Mouse (Mus musculus) erythroblast, embryonic 14.5 days (primary cell): ENCODE data around the gene Tbxa2r. TPM values are rescaled to one million over a fixed set of nuclear protein-coding genes. Genes with fewer than 3 reads are reported as not detected.

ENCODE experiments used
- H3K27me3 ChIP-seq: 2 replicates; pipeline ENCODE4 v1.6.1; 2012; ENCODE audit warnings: inconsistent platforms; ENCODE audit not compliant: control insufficient read depth
- H3K36me3 ChIP-seq: 2 replicates; pipeline ENCODE4 v1.6.1; 2012; ENCODE audit warnings: mild to moderate bottlenecking, inconsistent platforms; ENCODE audit not compliant: control insufficient read depth
- H3K4me1 ChIP-seq: 2 replicates; pipeline ENCODE4 v1.6.1; 2012; ENCODE audit warnings: inconsistent platforms; ENCODE audit not compliant: control insufficient read depth
- H3K4me3 ChIP-seq: replicated peaks from 2 replicates; pipeline ENCODE3; 2012; ENCODE audit warnings: moderate library complexity, mild to moderate bottlenecking, inconsistent platforms
- H3K9me3 ChIP-seq: 2 replicates; pipeline ENCODE4 v1.6.1; 2012; ENCODE audit warnings: low read length, inconsistent platforms, mixed read lengths; ENCODE audit not compliant: control insufficient read depth
- GATA1 ChIP-seq: IDR thresholded peaks from 2 replicates; pipeline ENCODE4 v1.6.1; 2012; ENCODE audit warnings: low read length, inconsistent platforms, mixed read lengths
- TAL1 ChIP-seq: IDR thresholded peaks from 3 replicates; pipeline ENCODE4 v1.6.1; 2012; ENCODE audit warnings: low read length, inconsistent platforms, mixed read lengths
- polyA plus RNA-seq: library from polyadenylated mRNA; stranded (reverse); fragments of >175 nt; gene quantifications from 2 replicates; pipeline ENCODE4 v1.2.3, GENCODE M21; 2012

Gene Tbxa2r
- polyA plus RNA-seq, 1 experiment = 0.04 TPM

DNA sequence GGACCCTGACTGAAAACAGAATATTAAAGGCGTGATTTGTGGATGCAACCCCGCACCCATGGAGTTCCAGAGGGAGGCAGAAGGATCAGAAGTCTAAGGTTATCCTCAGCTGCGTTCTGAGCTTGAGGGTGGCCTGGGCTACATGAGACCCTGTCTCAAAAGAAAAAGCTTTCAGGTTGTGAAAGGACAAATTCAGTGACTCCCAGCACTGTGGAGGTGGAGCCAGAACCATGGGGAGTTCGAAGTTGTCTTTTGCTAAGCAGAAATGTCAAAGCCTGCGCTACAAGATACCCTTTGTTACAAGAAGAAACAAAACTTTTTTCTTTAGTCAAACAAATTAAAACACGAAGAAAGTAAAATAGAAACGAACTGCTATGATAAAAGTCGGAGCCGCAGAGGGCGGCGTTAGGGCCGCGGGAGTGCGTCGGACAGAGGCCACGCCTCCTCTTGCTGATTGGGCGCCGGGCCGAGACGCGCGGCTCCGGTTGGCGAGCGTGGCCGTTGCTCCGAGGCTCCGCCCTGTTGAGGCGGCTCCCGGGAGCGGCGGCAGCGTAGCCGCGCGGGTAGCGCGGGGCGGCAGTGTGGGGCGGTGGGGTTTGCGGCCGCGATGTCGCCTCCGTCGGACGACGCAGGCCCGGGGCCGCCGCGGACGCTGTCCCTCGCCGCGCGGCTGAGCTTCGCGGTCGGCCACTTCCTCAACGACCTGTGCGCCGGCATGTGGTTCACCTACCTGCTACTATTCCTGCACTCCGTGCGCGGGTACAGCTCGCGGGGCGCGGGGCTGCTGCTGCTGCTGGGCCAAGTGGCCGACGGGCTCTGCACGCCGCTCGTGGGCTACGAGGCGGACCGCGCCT, 28.7 kb downstream of the Tbxa2r start, which contains the start of gene Mfsd12:
Gene Mfsd12, plus strand, starts transcription at position 501 of the 854 bp plus-strand sequence.
- peaks cover 35% of the 10 kb centered on the region for H3K36me3 ChIP-seq
- peak within 1 kb of the TSS; percentile 86 for H3K4me3 ChIP-seq
- no peaks in the 10 kb centered on the region for H3K27me3 ChIP-seq
- no peaks in the 10 kb centered on the region for H3K9me3 ChIP-seq
- TF ChIP-seq TAL1 (no peak), GATA1 (no peak)
- H3K4me1 ChIP-seq = peaks cover 87% of the 10 kb centered on the region

DNA sequence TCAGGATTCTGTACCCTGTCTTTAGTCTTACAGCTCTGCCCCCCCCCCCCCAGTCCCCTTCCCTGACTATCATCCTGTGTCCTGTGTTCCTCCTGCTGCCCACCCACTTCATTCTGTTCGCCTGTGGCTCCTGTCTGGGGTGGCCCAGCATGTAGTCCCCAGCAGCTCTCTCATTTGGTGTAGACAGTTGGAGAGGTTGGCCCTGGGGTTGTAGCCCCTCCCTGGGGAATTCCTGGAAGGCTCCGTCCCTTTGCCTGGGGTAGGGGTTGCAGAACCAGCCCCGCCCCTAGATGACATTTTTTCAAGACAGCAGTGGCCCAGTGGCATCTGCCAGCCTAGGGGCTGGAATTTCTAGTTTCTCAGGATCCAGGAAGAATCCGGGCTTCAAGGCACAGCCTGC, 29.7 kb downstream of the Tbxa2r start:
- H3K9me3 ChIP-seq = no peaks in the 10 kb centered on the region
- peaks cover 88% of the 10 kb centered on the region for H3K4me1 ChIP-seq
- H3K4me3 ChIP-seq = peak overlapping the region; percentile 86
- H3K27me3 ChIP-seq = no peaks in the 10 kb centered on the region
- H3K36me3 ChIP-seq = peaks cover 45% of the 10 kb centered on the region
- no peak for TF ChIP-seq GATA1
- TF ChIP-seq TAL1 = no peak

DNA sequence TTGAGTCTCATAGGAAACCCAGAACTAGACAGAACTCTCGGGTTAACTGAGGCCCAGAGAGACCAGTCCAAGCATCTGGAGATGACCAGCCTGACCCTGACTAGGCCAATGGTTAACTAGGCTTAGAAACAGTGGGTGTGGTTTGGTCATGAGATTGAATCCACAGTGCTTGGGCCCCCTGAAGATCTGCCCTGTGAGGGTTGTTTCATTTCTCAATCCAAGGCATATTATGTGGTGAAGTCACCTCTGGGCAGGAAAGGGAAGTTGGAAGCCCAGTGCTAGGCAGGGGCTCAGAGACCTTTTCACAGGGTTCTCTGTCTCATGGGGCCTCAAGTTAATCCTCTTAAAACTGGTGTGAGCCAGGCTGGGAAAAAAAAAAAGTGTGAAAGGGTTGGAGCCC, 30.3 kb downstream of the Tbxa2r start:
- Histone ChIP-seq H3K36me3 (peaks cover 51% of the 10 kb centered on the region), H3K9me3 (peaks cover 2% of the 10 kb centered on the region; the same call in 1 of the 2 replicates), H3K4me3 (peak overlapping the region; percentile 86), H3K4me1 (peaks cover 91% of the 10 kb centered on the region), H3K27me3 (no peaks in the 10 kb centered on the region)
- TF ChIP-seq GATA1 = no peak
- TF ChIP-seq TAL1 = no peak

DNA sequence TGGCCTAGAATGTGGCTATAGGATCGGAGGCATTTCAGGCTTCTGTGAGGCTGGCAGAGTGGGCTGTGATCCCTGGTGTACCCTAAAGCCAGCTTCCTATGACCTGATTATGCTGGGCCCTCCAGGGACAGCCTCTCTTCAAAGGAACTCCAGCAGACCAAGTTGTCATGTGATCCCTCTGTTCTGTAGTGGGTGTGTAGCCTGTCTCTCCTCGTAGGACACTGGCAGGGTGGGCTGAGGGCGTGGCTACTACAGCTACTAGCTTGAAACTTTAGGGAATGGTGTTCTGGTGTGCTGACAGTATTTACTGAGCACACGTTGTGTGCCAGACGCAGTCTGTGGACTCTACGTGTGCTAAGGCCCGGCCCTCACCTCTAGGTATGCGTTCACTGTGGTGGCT, 32.2 kb downstream of the Tbxa2r start:
- H3K36me3 ChIP-seq = peaks cover 70% of the 10 kb centered on the region
- H3K27me3 ChIP-seq = no peaks in the 10 kb centered on the region
- TF ChIP-seq TAL1 (no peak), GATA1 (no peak)
- H3K9me3 ChIP-seq = peaks cover 2% of the 10 kb centered on the region; the same call in 1 of the 2 replicates
- peaks cover 96% of the 10 kb centered on the region for H3K4me1 ChIP-seq
- peak overlapping the region; percentile 35 for H3K4me3 ChIP-seq

DNA sequence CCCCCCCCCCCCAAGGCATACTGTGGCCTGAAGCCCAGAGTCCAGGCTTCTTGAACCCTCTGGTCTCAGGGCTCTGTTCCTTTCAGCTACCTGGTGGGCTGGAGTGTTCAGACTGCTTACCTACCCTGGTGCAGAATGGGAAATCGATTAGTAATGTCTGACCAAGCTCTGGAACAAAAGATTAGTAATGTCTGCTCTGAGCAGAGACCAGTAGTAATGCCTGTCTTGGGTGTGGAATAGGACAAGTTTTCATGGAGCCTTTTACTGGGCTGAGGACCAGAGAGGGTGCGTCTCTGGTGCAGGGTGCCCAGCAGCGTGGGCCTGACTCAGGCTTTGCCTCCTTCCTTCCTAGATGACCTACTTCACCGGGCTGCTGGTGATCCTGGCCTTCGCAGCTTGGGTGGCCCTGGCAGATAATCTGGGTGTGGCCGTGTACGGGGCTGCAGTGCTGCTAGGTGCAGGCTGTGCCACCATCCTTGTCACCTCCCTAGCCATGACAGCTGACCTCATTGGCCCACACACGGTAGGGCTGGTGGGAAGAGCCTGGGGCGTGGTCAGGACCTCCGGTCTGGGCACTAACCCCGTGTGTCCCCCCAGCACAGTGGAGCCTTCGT, 33.9 kb downstream of the Tbxa2r start:
- H3K4me1 ChIP-seq = peaks cover 100% of the 10 kb centered on the region
- TF ChIP-seq GATA1 (peak; percentile 71), TAL1 (peak; percentile 73)
- peaks cover 2% of the 10 kb centered on the region; the same call in 1 of the 2 replicates for H3K9me3 ChIP-seq
- no peaks in the 10 kb centered on the region for H3K27me3 ChIP-seq
- H3K36me3 ChIP-seq = peaks cover 87% of the 10 kb centered on the region
- peak overlapping the region; percentile 57 for H3K4me3 ChIP-seq

DNA sequence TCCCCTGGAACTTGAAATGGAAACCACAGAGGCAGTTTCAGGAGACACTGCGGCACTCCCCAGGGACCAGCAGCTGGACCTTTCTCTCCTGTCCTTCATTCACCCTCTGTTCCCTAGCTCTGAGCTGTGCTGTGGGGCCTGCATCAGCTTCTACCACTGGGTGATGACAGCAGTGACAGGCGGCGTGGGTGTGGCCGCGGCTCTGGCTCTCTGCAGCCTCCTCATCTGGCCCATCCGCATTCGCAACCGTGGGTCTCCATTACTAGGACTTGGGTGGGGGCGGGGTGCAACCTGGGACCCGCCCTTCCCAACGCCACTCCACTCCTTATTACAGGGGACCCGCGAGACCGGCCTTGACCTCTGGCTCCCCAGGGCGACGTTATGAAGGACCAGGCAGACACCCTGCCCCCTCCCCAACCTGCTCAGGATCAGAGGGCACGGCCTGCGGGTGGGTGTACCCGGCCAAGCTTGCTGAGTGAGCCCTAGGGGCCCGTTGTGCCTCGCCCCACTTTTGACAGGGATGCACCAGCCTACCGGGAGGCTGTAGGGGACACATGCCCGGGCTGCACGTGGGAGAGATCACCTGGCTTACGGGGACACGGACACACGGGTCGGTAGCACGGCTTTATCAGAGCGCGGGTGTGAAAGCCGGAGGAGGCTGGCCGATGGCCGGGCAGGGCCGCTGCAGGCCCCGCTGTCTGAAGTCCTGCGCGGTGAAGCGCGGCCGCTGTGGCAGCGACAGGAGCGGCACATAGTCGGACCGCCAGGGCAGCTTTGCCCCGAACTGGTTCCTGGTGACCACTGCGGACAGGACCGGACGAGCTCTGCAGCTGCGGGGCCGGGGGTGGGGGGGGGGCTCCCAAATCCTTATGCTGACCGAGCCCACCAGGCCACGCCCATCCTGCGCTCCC, 35.2 kb downstream of the Tbxa2r start:
- Histone ChIP-seq H3K4me1 (peaks cover 100% of the 10 kb centered on the region), H3K9me3 (peaks cover 2% of the 10 kb centered on the region; the same call in 1 of the 2 replicates), H3K4me3 (peak overlapping the region; percentile 57), H3K36me3 (peaks cover 99% of the 10 kb centered on the region), H3K27me3 (no peaks in the 10 kb centered on the region; the same call in 1 of the 2 replicates)
- TF ChIP-seq TAL1 = no peak
- TF ChIP-seq GATA1 = no peak

DNA sequence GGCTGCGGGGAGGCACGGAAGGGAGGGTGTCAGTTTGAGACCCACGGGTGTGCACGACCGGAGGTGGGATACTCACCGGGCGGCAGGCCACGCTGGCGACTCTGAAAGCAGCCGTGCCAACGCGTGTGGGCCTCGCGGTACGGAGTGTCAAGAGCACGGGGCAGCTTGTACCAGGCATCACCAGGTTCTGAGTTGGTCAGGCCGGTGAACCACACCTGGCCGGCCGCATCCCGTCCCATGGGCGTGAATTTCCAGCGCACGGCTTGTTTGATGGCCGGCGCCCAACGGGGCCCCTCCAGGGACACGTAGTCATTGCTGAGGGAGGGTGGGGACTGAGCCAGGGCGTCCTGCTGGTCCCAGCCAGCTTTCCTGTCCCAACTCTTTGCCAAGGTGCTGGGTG, 36.1 kb downstream of the Tbxa2r start:
- TF ChIP-seq GATA1 (no peak), TAL1 (no peak)
- peaks cover 2% of the 10 kb centered on the region; the same call in 1 of the 2 replicates for H3K9me3 ChIP-seq
- H3K27me3 ChIP-seq = no peaks in the 10 kb centered on the region; the same call in 1 of the 2 replicates
- H3K4me3 ChIP-seq = peak overlapping the region; percentile 21
- peaks cover 100% of the 10 kb centered on the region for H3K36me3 ChIP-seq
- H3K4me1 ChIP-seq = peaks cover 95% of the 10 kb centered on the region

DNA sequence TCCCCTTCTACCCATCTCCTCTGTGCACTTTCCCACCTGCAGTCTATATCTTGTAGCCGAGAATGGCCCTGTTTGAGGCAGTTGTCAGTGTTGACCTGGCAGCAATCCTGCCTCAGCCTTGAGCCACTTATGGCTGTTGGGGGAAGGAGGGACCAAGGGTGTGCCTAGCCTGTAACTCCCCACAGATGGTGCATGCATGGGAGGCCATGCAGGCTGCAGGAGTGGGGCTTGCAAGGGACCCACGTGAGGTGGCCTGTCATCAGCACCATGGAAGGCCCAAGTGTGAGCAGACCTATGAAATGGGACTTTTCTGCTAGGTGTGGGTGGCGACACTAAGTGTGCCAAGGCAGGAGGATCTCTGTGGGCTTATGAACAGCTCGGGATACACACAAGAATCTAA, 36.5 kb downstream of the Tbxa2r start:
- H3K4me3 ChIP-seq = no peak overlapping the region
- H3K9me3 ChIP-seq = peaks cover 2% of the 10 kb centered on the region; the same call in 1 of the 2 replicates
- no peaks in the 10 kb centered on the region; the same call in 1 of the 2 replicates for H3K27me3 ChIP-seq
- H3K36me3 ChIP-seq = peaks cover 100% of the 10 kb centered on the region
- TF ChIP-seq TAL1 (no peak), GATA1 (no peak)
- peaks cover 93% of the 10 kb centered on the region for H3K4me1 ChIP-seq
